Mouse (Mus musculus) mesoderm, embryonic 11.5 days (tissue): ENCODE results near the gene Trim8.

Experiments used
- DNase-seq: peaks from one replicate; pipeline ENCODE4 v3.0.0-alpha.2; 2012; ENCODE audit warnings: low read depth, low spot score

Gene Trim8

GRCm38 (mm10) chr19:46523480-46524151 lies 22.1 kb downstream of the Trim8 start:
- peak; percentile 79 for DNase-seq

- no peak for DNase-seq
Measured at GRCm38 (mm10) chr19:46524152-46524544, 22.6 kb downstream of the Trim8 start.

- DNase-seq: no peak
Measured at GRCm38 (mm10) chr19:46524601-46525321, 23.3 kb downstream of the Trim8 start.

GRCm38 (mm10) chr19:46525691-46526631 lies 24.5 kb downstream of the Trim8 start:
- DNase-seq: no peak

- DNase-seq: no peak
Measured at GRCm38 (mm10) chr19:46527632-46528528, 26.4 kb downstream of the Trim8 start.

GRCm38 (mm10) chr19:46528529-46529213 lies 27.2 kb downstream of the Trim8 start:
- no peak for DNase-seq

GRCm38 (mm10) chr19:46529601-46530448 lies 28.3 kb downstream of the Trim8 start:
- DNase-seq: no peak

- DNase-seq: no peak
Measured at GRCm38 (mm10) chr19:46530449-46530990, 29.0 kb downstream of the Trim8 start.

- DNase-seq: no peak
Measured at GRCm38 (mm10) chr19:46531071-46532030, 29.8 kb downstream of the Trim8 start.

GRCm38 (mm10) chr19:46532031-46532688 lies 30.7 kb downstream of the Trim8 start:
- DNase-seq: no peak

- DNase-seq: no peak
Measured at GRCm38 (mm10) chr19:46533066-46533465, 31.6 kb downstream of the Trim8 start.

GRCm38 (mm10) chr19:46533525-46533924 lies 32.0 kb downstream of the Trim8 start:
- DNase-seq: no peak

- no peak for DNase-seq
Measured at GRCm38 (mm10) chr19:46534542-46535098, 33.1 kb downstream of the Trim8 start.

GRCm38 (mm10) chr19:46537357-46537756 lies 35.9 kb downstream of the Trim8 start:
- no peak for DNase-seq

- DNase-seq: no peak
Measured at GRCm38 (mm10) chr19:46538213-46538612, 36.7 kb downstream of the Trim8 start.

- no peak for DNase-seq
Measured at GRCm38 (mm10) chr19:46542750-46543149, 41.2 kb downstream of the Trim8 start.

- no peak for DNase-seq
Measured at GRCm38 (mm10) chr19:46547565-46547964, 46.1 kb downstream of the Trim8 start.
